Mouse (Mus musculus) inflammation-experienced regulatory T-cells (primary cell): ENCODE measurements around the gene Btd. TPM values are rescaled to one million over a fixed set of nuclear protein-coding genes. Genes with fewer than 3 reads are reported as not detected.

Source experiments
- polyA plus RNA-seq, 2 experiments: library from polyadenylated mRNA; unstranded; fragments of 100-300 nt; shearing (Covaris generic); gene quantifications; one replicate each; pipeline ENCODE4 v1.2.1; 2017

The Btd gene
- polyA plus RNA-seq: 10 to 100 TPM; 27.0 to 32.3 TPM

GRCm38 (mm10) chr14:31640890-31641505, at the start of gene Btd, which contains the start of gene Hacl1:
Gene Btd, plus strand, starts transcription at chr14:31641028.
Gene Hacl1, minus strand, starts transcription at chr14:31641286.

GRCm38 (mm10) chr14:31591243-31591642, 49.6 kb upstream of the Btd start, which contains the start of gene Colq:
Gene Colq, minus strand, starts transcription at chr14:31591343.

DNA sequence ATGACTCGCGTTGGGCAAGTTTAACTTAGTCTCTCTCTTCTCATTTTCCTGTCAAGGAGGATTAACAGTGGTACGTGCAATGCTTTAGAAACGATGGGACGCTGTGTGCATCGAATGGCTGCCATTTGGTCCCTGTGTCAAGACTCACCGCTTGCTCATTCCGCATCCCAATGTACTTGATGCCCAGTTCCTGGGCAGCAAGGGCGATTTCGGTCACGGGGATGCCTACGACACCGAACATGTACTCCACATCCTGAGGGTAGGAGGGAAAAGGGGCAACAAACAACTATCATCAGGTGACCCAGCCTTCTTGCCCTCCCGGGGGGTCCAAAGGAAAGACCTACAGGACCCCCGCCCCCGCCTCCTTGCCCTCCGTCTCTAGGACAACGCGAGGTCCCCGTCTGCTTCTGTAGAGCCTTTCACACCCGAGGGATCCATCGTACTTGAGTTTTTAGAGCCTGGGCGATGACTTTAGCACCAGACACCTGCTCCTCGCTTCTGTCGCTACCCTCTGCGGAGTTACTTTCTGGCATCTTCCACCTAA, 410 bp upstream of the Btd start, which contains the start of gene Gm49387:
Gene Gm49387 (minus strand): TSS at position 533 of the 544 bp plus-strand sequence.

Other genes with a start within 250 kb of the Btd start
- 10 to 100 TPM; 54.3 to 55.3 TPM for gene Sh3bp5, start 204.9 kb upstream of the Btd start, polyA plus RNA-seq
- gene Eaf1, start 146.6 kb upstream of the Btd start, polyA plus RNA-seq: 10 to 100 TPM; 34.6 to 35.0 TPM
- 10 to 100 TPM; 54.3 to 58.7 TPM for gene Mettl6, start 146.0 kb upstream of the Btd start, polyA plus RNA-seq
- gene Colq, start 49.7 kb upstream of the Btd start, polyA plus RNA-seq: 1 to 10 TPM; 7.4 to 8.1 TPM
- not detected for gene Gm49387, start 150 bp upstream of the Btd start, polyA plus RNA-seq
- gene Hacl1, start 258 bp downstream of the Btd start, polyA plus RNA-seq: 10 to 100 TPM; 27.1 to 27.5 TPM
- 10 to 100 TPM; 14.1 to 19.3 TPM for gene Ankrd28, start 189.6 kb downstream of the Btd start, polyA plus RNA-seq